Mouse (Mus musculus) olfactory bulb, adult 2 months (tissue): Measurements from ENCODE around the gene Gm42669.

Source experiments
- CTCF ChIP-seq: fragments of 200-500 bp; IDR thresholded peaks from 2 replicates; pipeline ENCODE4 v1.5.1; 2012; ENCODE audit warnings: low read depth, mild to moderate bottlenecking, low read length, moderate library complexity; ENCODE audit not compliant: insufficient read depth
- POLR2A ChIP-seq: fragments of 200-500 bp; IDR thresholded peaks from 2 replicates; pipeline ENCODE4 v1.6.1; 2012; ENCODE audit warnings: mild to moderate bottlenecking, low read depth, low read length, moderate library complexity; ENCODE audit not compliant: insufficient read depth

- TF ChIP-seq CTCF (no peak), POLR2A (no peak)
These were observed 11.2 kb downstream of the Gm42669 start for GRCm38 (mm10) chr5:107518602-107519001.
